Mouse (Mus musculus): ENCODE results near the gene Inf2. TPM values are rescaled to one million over a fixed set of nuclear protein-coding genes. Genes with fewer than 3 reads are reported as not detected.

Gene Inf2
- total RNA-seq, 2 experiments from 2014 or later = 23.3 to 27.7 TPM

DNA sequence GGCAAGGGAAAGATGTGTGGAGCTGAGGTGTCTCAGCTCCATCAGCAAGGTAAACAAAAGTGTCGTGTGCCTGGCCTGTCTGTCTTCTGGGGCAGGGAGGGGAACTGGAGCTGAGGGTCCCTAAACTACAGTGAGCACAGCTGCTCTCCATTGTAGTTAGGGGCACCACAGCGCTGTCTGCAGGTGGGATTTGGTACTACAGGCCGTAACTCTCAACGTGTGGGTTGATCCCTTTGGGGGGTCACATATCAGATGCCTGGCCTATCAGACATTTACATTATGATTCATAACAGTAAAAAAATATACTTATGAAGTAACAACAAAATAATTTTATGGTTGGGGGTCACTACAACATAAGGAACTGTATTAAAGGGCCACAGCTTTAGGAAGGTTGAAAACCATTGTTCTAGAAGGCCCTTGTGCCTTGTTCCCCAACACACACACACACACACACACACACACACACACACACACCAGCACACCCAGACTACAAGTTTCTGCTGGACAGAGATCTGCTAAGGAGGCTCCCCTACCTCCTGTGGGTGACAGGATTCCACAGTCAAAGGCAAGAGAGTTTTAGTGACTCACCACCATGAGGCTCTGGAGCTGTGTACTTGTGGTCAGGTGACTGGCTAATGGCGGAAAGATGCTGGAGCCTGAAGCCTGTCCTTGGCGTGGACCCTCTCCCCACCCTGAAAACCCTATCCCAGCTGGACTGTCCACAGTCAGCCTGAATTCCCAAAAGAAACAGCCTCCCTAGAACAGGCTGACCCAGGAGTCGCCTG lies 38.7 kb downstream of the Inf2 start:
- no peak for DNase-seq

DNA sequence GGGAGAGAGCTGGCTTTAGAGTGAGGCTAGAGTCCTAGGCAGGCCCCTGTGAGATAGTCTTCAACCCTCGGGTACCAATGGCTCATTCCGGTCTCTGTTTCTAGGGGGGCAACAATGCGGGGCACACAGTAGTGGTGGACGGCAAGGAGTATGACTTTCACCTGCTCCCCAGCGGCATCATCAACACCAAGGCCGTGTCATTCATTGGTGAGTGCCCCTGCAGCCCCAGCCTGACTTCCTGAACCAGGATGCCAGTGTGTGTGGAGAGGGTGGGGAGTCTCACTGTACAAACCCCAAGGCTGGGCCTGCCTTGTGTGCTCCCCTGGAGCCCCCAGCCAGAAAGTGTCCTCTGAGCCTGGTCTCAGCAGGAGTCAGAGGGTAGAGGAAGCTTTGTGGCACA lies 39.6 kb downstream of the Inf2 start:
- no peak for DNase-seq

DNA sequence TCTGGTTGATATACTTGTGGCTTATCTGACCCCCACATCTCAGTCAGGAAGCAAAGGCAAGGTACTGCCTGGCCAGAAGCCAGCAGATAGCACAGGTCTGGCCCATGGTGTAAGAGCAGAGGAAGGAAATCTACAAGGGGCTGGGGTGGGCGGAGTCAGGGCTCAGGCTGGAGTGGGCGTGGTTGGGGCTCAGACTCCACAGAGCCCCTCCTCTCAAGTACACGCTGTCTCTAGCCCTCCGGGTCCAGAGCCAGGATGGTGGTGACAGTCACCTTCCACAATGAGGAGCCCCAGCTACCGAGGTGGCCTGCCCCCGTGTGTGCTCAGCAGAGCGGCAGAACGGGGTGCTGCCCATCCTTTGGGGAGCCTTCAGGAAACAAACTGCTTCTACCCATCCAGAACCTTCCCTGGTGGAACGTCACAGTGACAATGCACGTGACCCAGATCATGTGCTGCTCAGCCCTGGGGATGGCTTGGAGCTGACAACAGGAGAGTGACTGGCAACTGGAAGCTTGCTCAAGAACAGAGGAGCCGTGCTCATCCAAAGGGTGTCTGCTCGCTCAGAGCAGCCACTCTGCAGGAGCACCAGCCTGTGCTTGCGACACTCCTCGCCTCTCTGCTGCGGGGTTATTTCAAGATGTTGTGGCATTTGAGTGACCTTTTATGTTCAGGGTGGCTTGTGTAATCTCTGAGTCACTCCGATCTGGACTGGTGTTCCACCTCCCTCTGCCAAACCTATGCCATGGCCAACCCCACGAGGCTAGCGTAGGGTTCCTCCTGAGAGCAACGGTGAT lies 40.5 kb downstream of the Inf2 start:
- peak; percentile 82 to 84 for DNase-seq

DNA sequence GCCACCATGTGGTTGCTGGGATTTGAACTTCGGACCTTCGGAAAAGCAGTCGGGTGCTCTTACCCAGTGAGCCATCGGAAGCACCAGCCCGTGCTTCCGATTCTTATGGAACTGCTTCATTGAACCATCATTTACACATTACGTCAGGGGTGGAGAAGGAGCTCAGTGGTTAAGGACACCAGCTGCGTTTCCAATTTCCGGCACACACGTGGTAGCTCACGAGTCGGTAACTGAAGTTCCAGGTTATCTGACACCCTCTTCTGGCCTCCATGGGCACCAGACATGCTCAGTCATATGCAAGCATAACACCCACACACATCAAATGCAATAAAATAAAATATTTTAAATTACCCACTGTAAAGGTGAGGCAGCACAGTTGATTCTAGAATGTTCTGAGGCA lies 41.4 kb downstream of the Inf2 start:
- no peak for DNase-seq

DNA sequence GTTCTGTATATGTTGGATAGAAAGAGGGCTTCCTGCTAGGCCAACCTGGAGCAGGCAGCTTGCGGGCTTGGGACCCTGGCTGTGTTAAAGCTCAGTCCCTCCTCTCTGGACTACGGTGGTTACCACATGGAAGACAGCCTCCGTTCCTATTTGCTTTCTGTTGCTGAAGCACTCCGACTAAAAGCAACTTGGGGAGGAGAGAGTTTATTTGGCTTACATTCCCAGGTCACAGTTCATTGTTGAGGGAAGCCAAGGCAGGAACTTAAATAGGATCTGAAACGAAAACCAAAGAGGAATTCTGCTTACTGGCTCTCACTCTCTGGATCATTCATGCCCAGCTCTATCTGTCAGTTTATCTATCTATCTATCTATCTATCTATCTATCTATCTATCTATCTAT lies 42.2 kb downstream of the Inf2 start:
- DNase-seq = no peak

DNA sequence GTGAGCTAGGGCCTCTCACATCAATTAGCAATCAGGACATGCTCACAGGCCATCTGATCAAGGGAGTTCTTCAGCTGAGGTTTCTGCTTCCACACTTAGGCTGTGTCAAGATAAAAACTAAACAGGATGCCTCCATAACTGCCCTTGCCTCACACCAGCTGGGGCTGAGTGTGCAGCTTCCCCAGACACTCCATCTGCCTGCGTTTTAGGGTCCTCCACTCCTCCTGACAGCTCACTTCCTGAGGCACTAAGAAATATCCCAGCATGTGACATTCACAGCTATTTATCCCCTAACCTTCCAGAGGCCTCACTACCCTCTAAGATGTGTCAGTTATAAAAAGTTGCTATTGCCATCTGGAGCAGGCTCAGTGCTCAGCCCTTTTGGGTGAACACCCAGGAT lies 42.9 kb downstream of the Inf2 start:
- no peak for DNase-seq

DNA sequence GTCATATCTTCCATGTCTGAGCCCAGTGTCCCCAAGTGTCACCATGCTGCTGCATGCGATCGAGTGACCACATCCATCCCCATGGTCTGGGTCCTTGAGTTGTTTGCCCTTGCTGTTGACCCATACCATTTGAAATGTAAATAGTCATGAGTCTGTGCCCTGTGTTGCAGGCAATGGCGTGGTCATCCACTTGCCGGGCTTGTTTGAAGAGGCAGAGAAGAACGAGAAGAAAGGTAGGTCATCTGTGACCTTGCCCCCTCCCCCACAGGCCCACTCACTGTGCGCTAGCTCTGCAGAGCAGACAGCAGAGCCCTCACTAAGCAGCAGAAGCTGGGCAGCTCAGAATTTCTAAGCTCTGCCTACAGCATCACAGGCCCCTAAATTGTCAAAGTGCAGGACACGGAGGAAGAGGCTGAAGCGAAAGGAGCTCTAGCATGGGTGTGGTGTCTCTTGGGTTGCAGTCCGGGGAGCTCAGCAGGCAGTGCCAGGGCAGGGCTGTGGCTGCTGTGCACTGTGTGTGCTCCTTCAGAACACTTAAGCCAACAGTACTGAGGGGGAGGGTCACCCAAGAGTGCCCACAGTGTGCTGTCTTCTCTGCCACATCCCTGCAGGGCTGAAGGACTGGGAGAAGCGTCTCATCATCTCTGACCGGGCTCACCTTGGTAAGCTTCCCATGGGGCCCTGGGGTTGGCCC lies 43.6 kb downstream of the Inf2 start:
- no peak for DNase-seq

DNA sequence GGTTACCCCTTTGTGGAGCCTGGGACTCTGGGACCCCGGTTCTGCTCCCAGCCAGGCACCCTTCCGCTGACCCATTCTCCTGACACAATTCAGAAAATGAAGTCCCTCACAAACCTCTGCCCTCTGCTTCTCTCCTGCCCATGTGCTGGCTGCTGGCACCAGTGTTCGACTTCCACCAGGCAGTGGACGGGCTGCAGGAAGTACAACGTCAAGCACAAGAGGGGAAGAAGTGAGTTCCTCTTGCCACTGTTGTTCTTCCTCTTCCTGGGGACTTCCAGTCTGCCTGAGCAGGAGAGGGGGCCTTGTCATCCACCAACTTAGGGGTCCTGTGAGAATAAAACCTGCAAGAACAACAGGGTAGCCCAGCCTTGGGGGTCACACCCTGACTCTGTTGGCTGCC lies 44.3 kb downstream of the Inf2 start:
- no peak for DNase-seq

DNA sequence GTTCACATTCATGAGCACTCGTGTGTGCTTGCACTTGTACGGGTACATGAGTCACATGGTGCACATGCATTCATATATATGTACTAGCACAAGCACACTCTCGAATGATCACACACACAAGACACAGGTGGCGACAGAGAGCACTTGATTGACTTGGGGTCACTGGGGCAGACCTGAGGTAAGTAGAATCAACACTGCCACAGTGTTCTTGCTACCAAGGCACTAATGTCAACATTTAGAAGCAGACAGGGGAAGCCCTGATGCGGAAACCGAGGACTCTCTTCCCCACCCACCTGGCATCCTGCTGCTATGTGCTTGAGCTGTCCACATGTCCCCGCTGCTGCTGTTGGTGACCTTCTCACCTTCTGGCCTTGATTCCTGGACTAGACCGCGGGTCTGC lies 45.1 kb downstream of the Inf2 start:
- no peak for DNase-seq

DNA sequence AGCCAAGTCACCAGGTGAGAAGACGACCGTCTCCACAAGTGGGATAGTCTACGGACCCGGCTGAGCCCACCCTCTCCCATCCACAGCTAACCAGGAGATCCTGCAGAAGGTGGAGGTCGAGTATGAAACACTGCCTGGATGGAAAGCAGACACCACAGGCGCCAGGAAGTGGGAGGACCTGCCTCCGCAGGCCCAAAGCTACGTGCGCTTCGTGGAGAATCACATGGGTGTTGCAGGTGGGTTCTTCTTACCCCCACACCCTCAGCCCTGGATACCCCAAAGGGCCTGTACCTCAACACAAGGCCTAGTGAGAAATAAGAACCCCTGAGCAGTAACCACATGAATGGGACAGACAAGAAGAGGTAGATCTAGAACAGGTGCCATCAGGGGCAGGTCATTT lies 50.9 kb downstream of the Inf2 start:
- DNase-seq = no peak

DNA sequence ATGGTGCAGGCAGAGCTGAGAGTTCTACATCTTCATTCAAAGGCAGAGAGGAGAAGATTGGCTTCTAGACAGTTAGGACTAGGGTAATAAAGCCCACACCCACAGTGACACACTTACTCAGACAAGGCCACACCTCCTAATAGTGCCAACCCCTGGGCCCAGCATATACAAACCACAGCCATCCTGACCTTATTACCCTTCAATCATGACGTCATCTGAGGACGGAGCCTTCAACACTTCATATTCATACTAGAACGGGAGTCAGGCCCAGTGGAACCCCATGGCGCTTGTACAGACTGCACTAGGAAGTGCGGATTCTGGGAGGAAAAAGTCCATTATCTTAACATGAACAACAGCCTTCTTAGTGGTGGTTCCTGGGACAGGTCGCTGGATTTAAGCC lies 54.5 kb downstream of the Inf2 start:
- DNase-seq = no peak

DNA sequence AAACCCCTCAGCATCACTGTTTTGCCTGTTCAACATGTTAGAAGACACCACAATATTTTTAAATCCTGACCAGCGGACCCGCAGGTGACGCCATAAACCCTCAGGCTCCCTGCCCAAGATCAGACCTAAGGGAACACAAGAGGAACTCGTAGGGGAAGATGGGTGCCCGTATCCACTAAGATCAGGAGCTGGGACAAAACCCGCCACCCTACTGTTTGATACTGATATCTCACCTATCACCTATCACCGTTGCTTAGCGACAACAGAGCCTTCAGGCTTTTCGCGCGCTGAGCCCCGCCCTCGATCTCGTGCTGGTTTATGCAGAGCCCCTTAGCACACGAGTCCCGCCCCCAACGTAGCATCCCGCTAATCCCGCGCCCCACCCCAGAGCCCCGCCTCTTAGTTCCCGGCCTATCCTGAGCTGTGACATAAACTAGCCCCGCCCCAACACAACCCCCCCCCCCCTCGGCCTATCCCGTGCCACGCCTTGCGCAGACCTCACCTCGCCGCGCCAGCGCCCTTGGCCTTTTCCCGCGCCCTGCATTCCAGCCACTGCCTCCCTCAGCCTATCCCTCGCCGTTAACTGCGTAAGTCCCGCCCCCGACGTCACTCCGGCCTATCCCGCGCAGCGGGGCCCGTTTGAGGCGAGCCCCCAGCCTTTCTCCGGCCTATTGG lies 55.7 kb downstream of the Inf2 start, which contains the start of gene Siva1:
TSS of gene Siva1 (plus strand) at position 500 of the 675 bp plus-strand sequence.
- peak; percentile 100 for DNase-seq

DNA sequence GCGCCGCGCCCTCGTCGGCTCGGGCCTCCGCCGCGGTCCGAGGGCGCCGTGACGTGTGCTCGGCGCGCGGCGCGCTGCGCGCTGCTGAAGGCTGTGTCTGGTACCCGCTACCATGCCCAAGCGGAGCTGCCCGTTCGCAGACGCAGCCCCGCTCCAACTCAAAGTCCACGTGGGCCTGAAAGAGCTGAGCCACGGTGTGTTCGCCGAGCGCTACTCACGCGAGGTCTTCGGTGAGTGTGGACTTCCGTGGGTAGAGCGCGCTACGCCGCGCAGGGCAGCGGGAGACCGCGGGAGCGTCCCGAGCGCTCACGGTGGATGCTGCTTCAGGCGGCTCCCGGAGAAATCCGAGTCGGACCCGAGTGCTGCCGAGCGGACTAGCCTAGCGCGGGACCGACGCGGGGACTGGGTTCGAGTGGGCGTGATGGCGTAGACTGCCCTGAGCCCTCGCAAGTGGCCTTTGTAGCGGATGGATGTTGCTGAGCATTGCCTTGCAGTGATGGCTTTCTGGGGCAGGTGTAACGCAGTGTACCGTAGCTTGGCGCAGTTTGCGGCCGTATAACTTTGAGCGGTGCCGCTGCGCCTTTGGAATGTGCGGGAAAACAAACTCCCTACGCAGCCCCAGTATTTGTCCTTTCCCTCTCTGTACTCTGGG lies 56.4 kb downstream of the Inf2 start:
- DNase-seq = peak; percentile 49 to 60

DNA sequence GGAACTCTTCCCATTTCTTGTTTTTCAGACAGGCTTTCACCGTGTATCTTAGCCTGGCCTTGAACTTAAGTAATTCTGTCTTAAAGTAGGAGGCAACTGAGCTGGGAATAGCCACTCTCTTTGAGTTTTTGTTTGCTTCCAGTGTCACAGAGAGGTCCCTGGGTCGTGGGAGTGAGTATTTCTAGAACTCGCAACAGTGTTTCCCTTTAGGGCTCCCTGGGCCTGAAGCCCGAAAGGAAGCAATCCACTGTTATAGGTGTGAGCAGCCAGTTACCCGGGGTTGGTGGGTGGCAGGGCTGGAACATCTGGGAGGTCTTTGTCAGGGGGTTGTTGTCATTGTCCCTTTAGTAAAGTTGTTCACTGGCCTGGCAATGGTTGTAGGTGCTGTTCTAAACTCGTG lies 57.6 kb downstream of the Inf2 start:
- DNase-seq = no peak

DNA sequence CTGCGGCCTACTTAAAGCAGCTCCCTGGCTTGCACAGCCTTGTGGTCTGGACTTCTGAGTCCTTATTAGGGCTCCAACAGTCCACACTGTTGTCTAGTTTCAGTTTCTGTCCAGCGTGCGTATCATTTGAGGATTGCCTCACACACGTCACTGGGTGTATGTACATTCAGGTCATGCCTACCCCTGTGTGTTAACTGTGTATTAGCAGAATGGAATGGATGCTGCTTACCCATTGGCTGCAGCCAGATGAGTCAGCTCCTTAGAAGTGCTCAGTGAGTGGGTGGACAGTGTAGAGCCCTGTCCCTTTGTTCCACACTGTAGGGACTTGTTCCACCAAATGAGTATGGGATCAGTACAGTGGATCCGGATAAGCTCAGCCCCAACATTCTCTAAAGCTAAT lies 59.5 kb downstream of the Inf2 start:
- DNase-seq = no peak

DNA sequence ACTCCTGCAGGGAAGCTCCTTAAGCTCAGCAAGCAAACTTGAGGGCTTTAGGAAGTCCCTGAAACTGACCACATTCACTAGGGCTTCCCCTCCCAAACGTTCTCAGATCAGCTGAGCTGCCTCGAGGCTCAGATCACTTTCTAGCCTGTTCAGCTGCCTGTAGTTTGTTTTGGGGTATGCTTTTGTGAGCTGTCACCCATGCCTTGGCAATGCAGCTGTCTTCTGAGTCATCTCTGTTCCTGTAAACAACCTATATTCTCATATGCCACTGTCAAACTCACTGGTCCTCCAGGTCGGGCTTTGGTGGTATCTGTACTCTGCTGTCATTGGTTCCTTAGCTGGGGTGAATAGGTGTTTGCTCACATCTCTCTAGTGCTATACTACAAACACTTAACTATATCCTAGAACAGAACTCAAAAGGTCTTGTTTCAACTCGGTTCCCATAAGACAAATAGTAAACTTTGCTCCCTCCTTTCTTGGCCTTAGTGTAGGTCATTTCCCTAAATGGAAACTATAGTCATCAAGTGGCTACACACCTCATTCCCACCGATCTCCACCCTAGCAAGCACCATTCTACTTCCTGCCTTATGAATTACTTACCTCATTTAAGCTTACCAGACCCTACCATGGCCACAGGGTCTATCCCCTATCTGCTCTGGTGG lies 63.3 kb downstream of the Inf2 start:
- no peak for DNase-seq

DNA sequence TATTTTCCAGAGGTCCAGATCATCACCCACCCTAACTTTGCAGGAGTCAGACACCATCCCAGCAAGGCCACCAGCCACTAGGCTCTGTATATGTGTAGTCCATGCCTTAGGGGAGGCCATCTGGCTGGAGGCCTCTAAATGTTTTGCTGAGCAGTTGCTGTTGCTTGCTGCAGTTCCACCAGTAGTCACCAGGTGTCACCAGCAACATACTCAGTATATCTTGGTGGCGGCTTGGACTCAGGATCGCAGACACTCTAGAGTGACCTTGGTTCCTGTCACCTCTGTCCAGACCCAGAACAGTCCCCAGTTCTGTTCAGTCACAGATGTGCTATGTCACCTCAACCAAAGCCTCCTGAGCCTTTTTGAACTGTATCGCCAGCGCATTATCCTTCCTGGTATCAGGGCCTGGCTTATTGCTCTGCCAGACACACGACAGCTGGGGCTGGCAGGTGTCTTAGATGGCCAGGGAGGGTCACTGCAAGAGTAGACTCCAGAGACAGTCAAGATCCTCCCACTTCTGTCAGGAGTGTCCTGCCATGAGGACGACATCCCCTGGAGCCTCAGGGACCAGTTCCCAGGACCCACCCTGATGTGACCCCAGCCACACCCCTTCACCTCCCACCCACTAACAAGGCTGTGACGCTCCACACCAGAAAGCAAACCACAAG lies 64.7 kb downstream of the Inf2 start:
- peak; percentile 85 to 89 for DNase-seq

DNA sequence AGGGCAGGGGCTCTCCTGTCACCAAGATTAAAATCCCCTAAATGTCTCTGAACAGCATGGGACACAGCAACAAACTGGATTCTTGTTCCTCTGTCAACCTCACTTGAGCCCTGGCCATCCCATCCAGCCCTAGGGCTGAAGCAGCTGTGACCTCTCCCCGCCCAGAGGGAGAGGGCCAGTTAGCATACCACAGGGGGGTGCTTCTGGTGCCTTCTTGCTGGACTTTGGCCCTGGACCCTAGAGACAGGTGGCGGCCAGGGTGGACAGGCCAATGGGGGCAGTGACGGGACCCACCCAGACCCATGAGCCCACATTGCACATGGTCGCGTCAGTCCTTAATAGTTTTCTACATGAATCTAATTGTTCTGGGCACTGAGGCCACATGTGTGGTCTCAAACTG lies 65.5 kb downstream of the Inf2 start:
- DNase-seq = no peak

DNA sequence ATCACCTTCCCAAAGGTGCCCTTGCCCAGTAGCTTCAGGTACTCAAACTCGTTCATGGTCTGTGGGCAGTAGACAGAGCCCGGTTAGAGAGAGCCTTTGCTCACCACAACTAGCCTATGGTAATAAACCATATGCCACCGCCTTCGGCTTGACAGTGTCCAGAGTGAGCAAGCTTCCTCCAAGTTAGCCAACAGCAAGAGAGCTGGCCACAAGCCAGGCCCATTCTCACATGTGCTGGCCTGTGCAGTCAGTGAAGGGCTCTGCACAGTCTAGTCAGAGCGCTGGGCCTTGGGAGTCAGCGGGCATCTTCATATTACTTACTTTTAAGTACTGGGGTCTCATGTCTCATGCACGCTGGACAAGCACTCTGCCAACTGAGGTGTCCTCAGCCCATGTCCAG lies 70.0 kb downstream of the Inf2 start:
- DNase-seq = peak; percentile 74 to 87

DNA sequence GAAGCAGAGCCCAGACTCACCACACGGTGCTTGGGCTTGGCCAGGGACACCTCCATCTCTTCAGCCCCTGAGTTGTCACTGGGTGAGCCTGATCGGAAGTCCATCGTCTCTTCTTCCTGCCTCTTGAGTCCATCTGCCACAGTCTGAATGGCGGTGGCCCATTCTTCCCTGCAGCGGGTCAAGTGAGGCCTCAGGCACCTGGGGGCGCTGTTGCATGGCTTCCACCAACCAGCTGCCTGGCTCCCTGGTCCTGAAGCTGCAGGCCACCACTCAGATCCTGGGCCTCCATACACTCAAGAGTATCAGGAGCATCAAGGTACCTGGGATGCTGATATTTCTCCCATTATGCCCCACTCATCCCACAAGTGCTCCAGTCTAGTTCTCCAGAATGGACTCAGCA lies 70.5 kb downstream of the Inf2 start:
- peak; percentile 84 to 88 for DNase-seq
